In the genomic region with DNA sequence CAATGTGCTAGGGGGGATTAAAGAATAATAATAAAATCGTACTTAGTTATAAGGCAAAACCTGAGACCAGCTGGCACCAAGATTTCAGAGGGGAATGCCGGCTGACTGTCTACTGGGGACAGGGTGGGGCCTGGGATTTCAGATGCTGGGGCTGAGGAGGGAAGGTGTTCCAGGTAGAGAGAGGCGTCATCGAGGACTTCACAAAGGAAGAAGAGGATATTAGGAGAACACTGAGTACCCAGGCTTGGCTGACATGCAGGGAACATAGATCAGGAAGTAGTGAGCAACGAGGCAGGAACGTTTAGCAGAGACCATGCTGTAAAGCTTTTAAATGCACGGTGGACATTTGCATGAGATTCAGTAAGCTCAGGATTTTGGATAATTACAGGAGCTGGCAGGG, we compare ENCODE assay signal across 16 mouse cellular contexts. TPM values are rescaled to one million over a fixed set of nuclear protein-coding genes. Genes with fewer than 3 reads are reported as not detected.
A peak's percentile ranks its signal among the peaks of the same experiment; 100 is the strongest.
DNase-seq lines count a peak whose midpoint lies in the region; ATAC-seq and TF ChIP-seq lines count a peak whose summit lies in the region.
"Had no signal": no experiment of that assay in that cellular context is flagged by ENCODE, and none has a peak within 500 bp of the region (broad histone marks: within the 10 kb centered on the region; RNA-seq: fewer than 3 reads in every experiment).

No protein-coding gene starts in this region.

- H3K9me3 ChIP-seq in hindbrain, postnatal 0 days (ENCODE audit: low read length) = no peaks in the 10 kb centered on the region
- no peaks in the 10 kb centered on the region for H3K9me3 ChIP-seq in hindbrain, embryonic 12.5 days (replicated peaks)
- H3K9me3 ChIP-seq in limb, embryonic 14.5 days (ENCODE audit: control insufficient read depth, low read length) = no peaks in the 10 kb centered on the region
- H3K9me3 ChIP-seq: forebrain, embryonic 10.5 days; limb, embryonic 13.5 days; neural tube, embryonic 13.5 days had no signal

- H3K4me2 ChIP-seq in hindbrain, postnatal 0 days (ENCODE audit: low read depth, low read length) = no peak overlapping the region
- H3K4me2 ChIP-seq in hindbrain, embryonic 12.5 days (replicated peaks) = no peak overlapping the region
- no peak overlapping the region for H3K4me2 ChIP-seq in limb, embryonic 14.5 days (replicated peaks; ENCODE audit: low read depth, low read length, severe bottlenecking)
- H3K4me2 ChIP-seq: limb, embryonic 13.5 days; neural tube, embryonic 13.5 days had no signal

- TF ChIP-seq CTCF in hindbrain, postnatal 0 days (IDR thresholded peaks at IDR 0.05; ENCODE audit: low read depth) = no peak

- WGBS in hindbrain, postnatal 0 days = 71% methylated on average over 7 of the region's 7 CpGs
- 81% methylated on average over 7 of the region's 7 CpGs for WGBS in hindbrain, embryonic 12.5 days
- 67% methylated on average over 7 of the region's 7 CpGs for WGBS in limb, embryonic 14.5 days

- H3K4me3 ChIP-seq in hindbrain, postnatal 0 days (ENCODE audit: low read length) = no peak overlapping the region
- no peak overlapping the region for H3K4me3 ChIP-seq in hindbrain, embryonic 12.5 days
- H3K4me3 ChIP-seq in limb, embryonic 14.5 days (replicated peaks; ENCODE audit: low read length) = no peak overlapping the region
- H3K4me3 ChIP-seq: forebrain, embryonic 10.5 days; limb, embryonic 13.5 days; neural tube, embryonic 13.5 days had no signal

- no peak for DNase-seq in hindbrain, postnatal 0 days (ENCODE audit: low spot score)
- DNase-seq in lung, postnatal 36 days = peak; percentile 59
- no peak for DNase-seq in lung, postnatal 25 days (ENCODE audit: low spot score)
- DNase-seq in limb, embryonic 14.5 days (ENCODE audit: low spot score) = no peak
- no peak for DNase-seq in left cerebral cortex, postnatal 14 days (ENCODE audit: low spot score in 2 of 2)
- no peak for DNase-seq in layer of hippocampus, postnatal 10 days (ENCODE audit: low spot score in 2 of 2)
- DNase-seq: cerebellum, adult 9-10 months had no signal

- H3K4me1 ChIP-seq in hindbrain, postnatal 0 days (ENCODE audit: insufficient read depth, low read length) = peaks cover 11% of the 10 kb centered on the region
- H3K4me1 ChIP-seq in hindbrain, embryonic 12.5 days = peaks cover 23% of the 10 kb centered on the region
- peaks cover 17% of the 10 kb centered on the region for H3K4me1 ChIP-seq in limb, embryonic 14.5 days (ENCODE audit: control insufficient read depth, insufficient read depth, low read length)

- no peaks in the 10 kb centered on the region for H3K36me3 ChIP-seq in hindbrain, postnatal 0 days (ENCODE audit: insufficient read depth, low read length)
- no peaks in the 10 kb centered on the region for H3K36me3 ChIP-seq in hindbrain, embryonic 12.5 days
- H3K36me3 ChIP-seq in limb, embryonic 14.5 days (ENCODE audit: control insufficient read depth, insufficient read depth, low read length) = no peaks in the 10 kb centered on the region
- H3K36me3 ChIP-seq: forebrain, embryonic 10.5 days; limb, embryonic 13.5 days; neural tube, embryonic 13.5 days had no signal

- no peaks in the 10 kb centered on the region for H3K27me3 ChIP-seq in hindbrain, postnatal 0 days (ENCODE audit: insufficient read depth, low read length)
- H3K27me3 ChIP-seq in hindbrain, embryonic 12.5 days = no peaks in the 10 kb centered on the region
- no peaks in the 10 kb centered on the region for H3K27me3 ChIP-seq in limb, embryonic 14.5 days (ENCODE audit: control insufficient read depth, insufficient read depth, low read length)
- H3K27me3 ChIP-seq: limb, embryonic 13.5 days; neural tube, embryonic 13.5 days; Patski had no signal

- no peak overlapping the region for H3K9ac ChIP-seq in hindbrain, postnatal 0 days (replicated peaks; ENCODE audit: low read length)
- H3K9ac ChIP-seq in hindbrain, embryonic 12.5 days = no peak overlapping the region
- H3K9ac ChIP-seq in limb, embryonic 14.5 days (ENCODE audit: low read depth, low read length, severe bottlenecking) = peak overlapping the region; percentile 9; the same call in 1 of the 2 replicates
- H3K9ac ChIP-seq: limb, embryonic 13.5 days; neural tube, embryonic 13.5 days had no signal

- intact Hi-C loops in left cerebral cortex, postnatal 14 days (cut with DNase I) = loop anchor here (1.0 kb wide), 1 partner anchor 28 kb away; no protein-coding TSS in a partner anchor

- no peak for TF ChIP-seq POLR2A in limb, embryonic 14.5 days (IDR thresholded peaks at IDR 0.05; ENCODE audit: borderline replicate concordance, extremely low read depth, insufficient read depth, insufficient read length)

- ATAC-seq in hindbrain, postnatal 0 days = no peak
- no peak for ATAC-seq in hindbrain, embryonic 12.5 days (ENCODE audit: low FRiP score)
- ATAC-seq in limb, embryonic 14.5 days (ENCODE audit: low FRiP score, low read depth) = no peak
- ATAC-seq: midbrain, embryonic 16.5 days had no signal

- peak overlapping the region; percentile 37; the same call in 1 of the 2 replicates for H3K27ac ChIP-seq in hindbrain, postnatal 0 days
- H3K27ac ChIP-seq in hindbrain, embryonic 12.5 days = no peak overlapping the region
- H3K27ac ChIP-seq in limb, embryonic 14.5 days (replicated peaks; ENCODE audit: low read depth, low read length) = no peak overlapping the region
- H3K27ac ChIP-seq: limb, embryonic 13.5 days; neural tube, embryonic 13.5 days had no signal

RNA-seq across cellular contexts. Expression of a gene that starts 5.9 kb away (rescaled TPM):
- total RNA-seq in hindbrain, postnatal 0 days (2014; rRNA removed) = 192 and 222 TPM in 2 replicates
- 133 and 148 TPM in 2 replicates for polyA plus RNA-seq in hindbrain, postnatal 0 days (2015; fragmentation: Nextera tagmentation; extraction: Ambion mirVana)
- polyA plus RNA-seq in hindbrain, embryonic 12.5 days (2016; fragmentation: Nextera tagmentation; extraction: Ambion mirVana) = 58.7 and 59.9 TPM in 2 replicates
- 211 and 272 TPM in 2 replicates for polyA plus RNA-seq in limb, embryonic 14.5 days (2012; rRNA removed)
- 167 and 172 TPM in 2 replicates for polyA plus RNA-seq in limb, embryonic 14.5 days (2014; fragmentation: Nextera tagmentation; extraction: Ambion mirVana)
- 10 to 100 TPM; 26.9 to 36.8 TPM for total RNA-seq in left cerebral cortex, postnatal 14 days (2021)
- 10 to 100 TPM; 36.5 to 46.1 TPM for total RNA-seq in layer of hippocampus, postnatal 10 days (2021)

RNA-seq across cellular contexts. Expression of a gene that starts 24.9 kb away (rescaled TPM):
- not detected in 2 replicates for total RNA-seq in hindbrain, postnatal 0 days (2014; rRNA removed)
- 0.48 and 0.96 TPM in 2 replicates for polyA plus RNA-seq in hindbrain, postnatal 0 days (2015; fragmentation: Nextera tagmentation; extraction: Ambion mirVana)
- 1.3 and 1.7 TPM in 2 replicates for polyA plus RNA-seq in hindbrain, embryonic 12.5 days (2016; fragmentation: Nextera tagmentation; extraction: Ambion mirVana)
- polyA plus RNA-seq in limb, embryonic 14.5 days (2012; rRNA removed) = 0.19 TPM in 1 of 2 replicates, not detected in the other
- polyA plus RNA-seq in limb, embryonic 14.5 days (2014; fragmentation: Nextera tagmentation; extraction: Ambion mirVana) = 0.37 and 1.3 TPM in 2 replicates
- not detected for total RNA-seq in left cerebral cortex, postnatal 14 days (2021)
- not detected for total RNA-seq in layer of hippocampus, postnatal 10 days (2021)
- total RNA-seq: layer of hippocampus, postnatal 25 days had no signal
- polyA plus RNA-seq: embryonic facial prominence, embryonic 11.5 days had no signal

RNA-seq across cellular contexts. Expression of a gene that starts 26.9 kb away (rescaled TPM):
- total RNA-seq in hindbrain, postnatal 0 days (2014; rRNA removed) = 0.78 and 1.9 TPM in 2 replicates
- polyA plus RNA-seq in hindbrain, postnatal 0 days (2015; fragmentation: Nextera tagmentation; extraction: Ambion mirVana) = 2.1 and 2.5 TPM in 2 replicates
- 0.70 and 2.5 TPM in 2 replicates for polyA plus RNA-seq in hindbrain, embryonic 12.5 days (2016; fragmentation: Nextera tagmentation; extraction: Ambion mirVana)
- 21.4 and 26.7 TPM in 2 replicates for polyA plus RNA-seq in limb, embryonic 14.5 days (2012; rRNA removed)
- 14.6 and 20.5 TPM in 2 replicates for polyA plus RNA-seq in limb, embryonic 14.5 days (2014; fragmentation: Nextera tagmentation; extraction: Ambion mirVana)
- under 1 TPM; 0.18 to 0.42 TPM for total RNA-seq in left cerebral cortex, postnatal 14 days (2021)
- under 1 TPM; 0.41 to 0.49 TPM for total RNA-seq in layer of hippocampus, postnatal 10 days (2021)
- polyA plus RNA-seq: Patski had no signal

RNA-seq across cellular contexts. Expression of a gene that starts 42.1 kb away (rescaled TPM):
- total RNA-seq in hindbrain, postnatal 0 days (2014; rRNA removed) = 10.7 and 11.2 TPM in 2 replicates
- polyA plus RNA-seq in hindbrain, postnatal 0 days (2015; fragmentation: Nextera tagmentation; extraction: Ambion mirVana) = 31.9 and 32.9 TPM in 2 replicates
- 40.0 and 42.3 TPM in 2 replicates for polyA plus RNA-seq in hindbrain, embryonic 12.5 days (2016; fragmentation: Nextera tagmentation; extraction: Ambion mirVana)
- polyA plus RNA-seq in limb, embryonic 14.5 days (2012; rRNA removed) = 36.5 and 51.7 TPM in 2 replicates
- 11.9 and 15.3 TPM in 2 replicates for polyA plus RNA-seq in limb, embryonic 14.5 days (2014; fragmentation: Nextera tagmentation; extraction: Ambion mirVana)
- total RNA-seq in left cerebral cortex, postnatal 14 days (2021) = 10 to 100 TPM; 26.6 to 29.7 TPM
- total RNA-seq in layer of hippocampus, postnatal 10 days (2021) = 10 to 100 TPM; 27.5 to 28.6 TPM

RNA-seq across cellular contexts. Expression of a gene that starts 44.5 kb away (rescaled TPM):
- 26.4 and 29.6 TPM in 2 replicates for total RNA-seq in hindbrain, postnatal 0 days (2014; rRNA removed)
- polyA plus RNA-seq in hindbrain, postnatal 0 days (2015; fragmentation: Nextera tagmentation; extraction: Ambion mirVana) = 14.2 and 15.3 TPM in 2 replicates
- polyA plus RNA-seq in hindbrain, embryonic 12.5 days (2016; fragmentation: Nextera tagmentation; extraction: Ambion mirVana) = 4.6 and 5.1 TPM in 2 replicates
- polyA plus RNA-seq in limb, embryonic 14.5 days (2012; rRNA removed) = 1.8 and 2.7 TPM in 2 replicates
- polyA plus RNA-seq in limb, embryonic 14.5 days (2014; fragmentation: Nextera tagmentation; extraction: Ambion mirVana) = 2.7 TPM in 2 replicates
- 10 to 100 TPM; 69.9 to 72.6 TPM for total RNA-seq in left cerebral cortex, postnatal 14 days (2021)
- total RNA-seq in layer of hippocampus, postnatal 10 days (2021) = 10 to 100 TPM; 41.3 to 45.5 TPM
- polyA plus RNA-seq: CD4-positive, CD25-positive, alpha-beta regulatory T cell, adult 4 months had no signal
